Mouse (Mus musculus) bone marrow macrophage, adult 2 months (primary cell): ENCODE results near the gene Bod1.

Source experiments
- CTCF ChIP-seq: IDR thresholded peaks from 2 replicates; pipeline ENCODE4 v1.5.1; 2012; ENCODE audit warnings: low read depth, mild to moderate bottlenecking, low read length, moderate library complexity
- POLR2A ChIP-seq: IDR thresholded peaks from 2 replicates; pipeline ENCODE4 v1.6.1; 2012; ENCODE audit warnings: mild to moderate bottlenecking, low read depth, low read length, borderline replicate concordance

GRCm38 (mm10) chr11:31684126-31684525 is 12.4 kb upstream of the Bod1 start:
- TF ChIP-seq CTCF = no peak
- TF ChIP-seq POLR2A = no peak
